Mouse (Mus musculus): ENCODE measurements around the gene Med13l.

The Med13l gene

GRCm38 (mm10) chr5:118560385-118561085 is at the start of gene Med13l:
Gene Med13l (plus strand): TSS chr5:118560679.
- DNase-seq (ENCODE audit: low spot score) = peak; percentile 62

DNA sequence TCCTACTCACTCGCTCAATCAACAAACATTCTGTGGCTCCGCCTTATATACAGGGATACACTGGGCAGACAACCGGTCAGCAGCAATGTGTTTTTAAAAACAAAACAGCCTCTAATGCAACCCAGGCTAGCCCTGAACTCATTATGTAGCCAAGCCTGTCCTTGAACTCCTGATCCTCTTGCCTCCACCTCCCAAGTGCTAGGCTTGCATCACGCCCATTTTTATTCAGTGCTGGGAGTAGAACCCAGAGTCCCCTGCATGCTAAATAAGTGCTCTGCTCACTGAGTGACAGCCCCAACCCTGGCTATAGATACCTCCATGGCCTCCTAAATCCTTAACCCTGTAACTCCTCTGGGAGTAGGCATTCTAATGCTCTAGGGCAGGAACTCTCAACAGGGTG is 49.5 kb upstream of the Med13l start:
- no peak for DNase-seq (ENCODE audit: low spot score)

DNA sequence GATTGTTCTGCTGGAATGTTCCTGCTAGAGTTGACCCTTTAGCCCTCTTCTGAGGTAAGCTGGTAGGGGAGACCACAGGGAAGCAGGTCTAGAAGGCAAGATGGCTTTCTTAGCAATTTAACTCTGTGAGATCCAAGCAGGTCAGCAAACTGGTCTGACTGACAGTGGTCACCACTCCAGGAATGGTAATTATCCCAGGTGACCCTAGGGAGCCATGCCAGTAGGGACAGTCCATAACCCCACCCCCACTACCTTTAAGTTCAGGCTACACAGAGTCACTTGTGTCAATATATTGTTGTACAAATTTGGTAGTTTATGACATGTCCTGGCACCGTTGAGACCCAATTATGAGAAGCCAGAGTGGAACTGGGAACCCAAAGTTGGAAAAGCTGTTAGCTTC is 47.5 kb upstream of the Med13l start:
- no peak for DNase-seq (ENCODE audit: low spot score)

- DNase-seq (ENCODE audit: low spot score) = no peak
Observed at GRCm38 (mm10) chr5:118513629-118514526, 46.6 kb upstream of the Med13l start.

DNA sequence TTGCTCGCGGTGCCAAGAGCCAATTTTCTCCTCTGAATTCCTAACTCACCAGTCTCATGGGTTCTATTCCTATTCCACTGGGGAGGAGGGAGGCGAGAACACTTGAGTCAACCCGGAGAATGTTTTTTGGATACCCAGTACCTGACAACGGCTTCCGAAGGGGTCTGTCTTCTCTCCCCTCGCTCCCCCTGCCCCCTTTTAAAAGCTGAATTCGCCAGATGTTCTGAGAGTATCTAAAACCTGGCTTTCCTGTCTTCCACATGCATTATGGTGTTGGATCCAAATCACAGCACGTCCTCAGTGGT is 46.0 kb upstream of the Med13l start:
- DNase-seq (ENCODE audit: low spot score) = no peak

DNA sequence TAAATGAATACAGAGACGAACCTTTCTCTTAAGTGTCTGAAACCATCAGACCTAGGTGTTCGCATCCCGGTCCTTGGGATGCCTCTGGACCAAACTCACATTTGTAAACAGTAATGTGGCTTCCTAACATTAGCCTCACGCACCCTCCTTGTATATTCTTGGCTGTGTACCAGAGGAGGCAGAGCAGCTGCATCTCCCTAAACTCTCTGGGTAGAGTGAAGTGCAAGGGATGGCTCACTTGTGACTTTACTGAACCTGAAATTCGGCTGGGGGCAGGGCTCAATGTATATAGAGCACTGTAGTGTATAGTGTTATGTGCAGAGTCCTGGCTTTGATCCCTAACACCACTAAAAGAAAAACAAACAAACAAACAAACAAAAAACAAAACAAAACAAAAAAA is 45.6 kb upstream of the Med13l start:
- no peak for DNase-seq (ENCODE audit: low spot score)

GRCm38 (mm10) chr5:118515280-118515721 is 45.2 kb upstream of the Med13l start:
- DNase-seq (ENCODE audit: low spot score) = no peak

- DNase-seq (ENCODE audit: low spot score) = no peak
Observed at GRCm38 (mm10) chr5:118516066-118516465, 44.4 kb upstream of the Med13l start.

DNA sequence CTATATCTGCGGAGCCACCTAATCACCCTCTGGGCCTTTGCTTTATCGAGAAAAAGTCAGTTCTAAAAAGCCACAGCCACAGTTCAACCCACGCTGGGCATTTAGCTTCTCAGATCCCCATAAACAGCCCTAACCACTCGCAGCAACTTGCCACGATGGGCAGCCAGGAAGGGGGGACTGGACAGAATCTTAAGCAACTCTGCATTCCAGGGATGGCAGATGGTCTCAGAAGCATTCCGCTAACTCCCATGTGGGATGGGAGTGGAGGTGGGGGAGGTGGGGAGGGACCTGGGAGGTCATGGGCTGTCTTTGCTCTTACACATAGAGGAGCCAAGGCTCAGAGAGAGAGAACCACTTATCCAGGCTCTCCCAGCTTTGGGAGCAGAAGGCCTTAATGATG is 44.0 kb upstream of the Med13l start:
- no peak for DNase-seq (ENCODE audit: low spot score)

GRCm38 (mm10) chr5:118520457-118520856 is 40.0 kb upstream of the Med13l start:
- no peak for DNase-seq (ENCODE audit: low spot score)

GRCm38 (mm10) chr5:118524400-118524799 is 36.1 kb upstream of the Med13l start:
- no peak for DNase-seq (ENCODE audit: low spot score)

DNA sequence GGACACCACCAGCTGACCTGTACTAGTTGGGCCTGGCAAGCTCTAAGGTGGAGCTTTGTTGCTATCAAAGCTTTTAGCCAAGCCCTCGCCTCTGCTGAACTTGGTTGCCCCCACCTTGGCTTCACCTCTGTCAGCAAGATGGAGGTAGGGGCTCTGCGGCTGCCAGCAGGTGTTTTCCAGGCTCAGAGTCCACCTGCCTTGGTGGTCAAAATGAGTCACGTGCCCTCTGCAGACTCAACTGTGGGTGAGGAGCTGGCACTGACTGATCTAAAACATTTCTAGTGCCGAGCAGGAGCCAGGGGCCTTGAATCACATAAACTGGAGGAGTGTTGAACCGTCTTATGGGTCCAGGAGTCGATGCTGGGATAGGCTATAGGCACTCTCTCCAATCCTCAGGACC is 34.8 kb upstream of the Med13l start:
- no peak for DNase-seq (ENCODE audit: low spot score)

GRCm38 (mm10) chr5:118526504-118526903 is 34.0 kb upstream of the Med13l start:
- no peak for DNase-seq (ENCODE audit: low spot score)

DNA sequence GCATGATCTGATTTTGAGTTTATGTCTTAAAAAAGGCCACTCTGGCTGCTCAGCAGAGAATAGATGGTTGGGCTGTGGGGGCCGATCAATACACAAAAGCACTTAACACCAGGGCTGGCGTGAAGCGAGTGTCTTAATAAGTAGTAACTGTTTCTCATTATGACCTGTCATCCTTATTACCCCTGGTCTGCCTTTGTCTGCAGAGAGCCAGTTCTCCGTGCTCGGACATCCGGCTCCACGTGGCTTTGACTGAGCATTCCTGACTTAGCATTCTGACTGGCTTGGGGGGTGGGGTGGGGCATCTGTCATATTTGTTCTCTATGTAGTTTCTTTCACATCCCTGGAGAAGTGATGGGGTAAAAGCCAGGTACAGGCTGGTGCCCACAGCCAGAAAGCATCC is 31.2 kb upstream of the Med13l start:
- peak; percentile 75 for DNase-seq (ENCODE audit: low spot score)

- DNase-seq (ENCODE audit: low spot score) = no peak
Observed at GRCm38 (mm10) chr5:118532125-118532524, 28.4 kb upstream of the Med13l start.

DNA sequence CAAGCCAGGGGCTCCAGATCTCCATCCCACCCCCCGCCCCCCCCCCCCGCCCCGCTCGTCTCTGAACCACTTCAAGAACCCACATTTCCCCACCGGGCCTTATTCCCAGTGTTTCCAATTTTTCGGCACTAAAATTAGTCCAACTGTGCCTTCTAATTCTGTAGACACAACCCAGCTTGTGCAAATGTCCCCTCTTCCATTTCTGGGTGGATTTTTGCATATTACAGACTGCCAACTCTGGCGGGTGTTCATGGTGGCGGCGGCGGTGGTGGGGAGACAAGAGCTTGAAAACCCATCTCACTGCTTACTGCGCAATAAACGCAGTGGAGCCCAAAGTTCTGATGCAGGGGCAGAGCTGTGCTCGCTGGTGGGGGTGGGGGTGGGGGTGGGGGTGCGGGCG is 27.8 kb upstream of the Med13l start:
- no peak for DNase-seq (ENCODE audit: low spot score)

- DNase-seq (ENCODE audit: low spot score) = no peak
Observed at GRCm38 (mm10) chr5:118534407-118534921, 26.0 kb upstream of the Med13l start.

- DNase-seq (ENCODE audit: low spot score) = no peak
Observed at GRCm38 (mm10) chr5:118535130-118535529, 25.3 kb upstream of the Med13l start.

GRCm38 (mm10) chr5:118538487-118538886 is 22.0 kb upstream of the Med13l start:
- no peak for DNase-seq (ENCODE audit: low spot score)

DNA sequence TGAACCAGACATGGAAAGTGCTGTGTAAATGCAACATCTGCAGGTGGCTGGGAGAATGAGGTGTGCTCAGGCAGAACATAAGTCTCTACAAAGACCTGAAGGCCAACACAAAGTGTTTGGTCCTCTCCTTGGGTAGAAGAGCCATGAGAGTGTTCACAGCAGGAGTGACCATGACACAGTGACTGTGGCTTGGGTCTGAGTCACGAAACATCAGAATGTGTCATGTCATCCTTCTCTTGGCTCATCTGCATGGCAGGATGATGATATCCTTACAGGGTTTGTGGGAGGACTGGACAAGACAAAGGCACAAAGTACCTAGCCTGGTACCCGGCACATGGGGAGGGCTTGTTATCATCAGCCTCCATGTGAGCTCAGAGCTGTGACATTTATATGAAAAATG is 16.7 kb upstream of the Med13l start:
- DNase-seq (ENCODE audit: low spot score) = no peak

GRCm38 (mm10) chr5:118550493-118550892 is 10.0 kb upstream of the Med13l start:
- DNase-seq (ENCODE audit: low spot score) = no peak

DNA sequence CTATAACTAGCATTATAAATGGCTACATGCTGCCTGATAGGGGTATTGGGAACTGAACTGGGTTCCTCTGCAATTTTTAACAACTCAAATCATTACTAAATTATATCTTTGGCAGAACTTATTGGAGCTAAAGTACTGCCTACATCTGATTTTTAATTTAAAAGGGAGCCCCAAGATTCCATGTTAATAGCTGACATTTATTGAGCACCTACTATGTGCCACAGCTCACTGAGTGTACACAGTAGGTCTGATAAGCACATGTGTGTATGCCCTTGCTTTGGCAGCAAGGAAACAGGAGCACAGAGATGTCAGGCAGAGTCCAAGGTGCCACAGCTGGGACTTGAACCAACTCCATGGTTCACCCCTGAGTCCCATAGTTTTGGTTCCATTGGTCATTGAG is 7.2 kb upstream of the Med13l start:
- no peak for DNase-seq (ENCODE audit: low spot score)

DNA sequence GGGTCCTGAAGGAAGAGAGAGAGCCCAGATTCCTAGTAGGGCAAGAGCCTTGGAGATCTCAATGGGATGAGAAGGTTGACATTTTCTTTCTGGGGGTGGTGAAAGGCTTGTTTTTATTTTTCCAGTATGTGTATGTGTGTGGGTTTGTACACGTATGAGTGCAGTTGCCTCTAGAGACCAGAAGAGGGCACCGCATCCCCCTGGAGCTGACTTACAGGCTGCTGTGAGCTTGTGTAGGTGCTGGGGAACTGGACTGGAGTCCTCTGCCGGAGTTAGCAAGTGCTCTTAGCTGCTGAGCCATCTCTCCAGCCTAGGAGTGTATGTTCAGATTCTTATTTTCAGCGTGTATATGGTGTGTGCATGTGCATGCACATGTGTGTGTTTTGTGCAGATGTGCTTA is 5.2 kb upstream of the Med13l start:
- DNase-seq (ENCODE audit: low spot score) = no peak

Measured in MN1 (cell line).